Mouse (Mus musculus) C2C12 (cell line): ENCODE measurements at regions not wholly inside any gene's neighbourhood (a gene's known extent, or its start where the extent isn't known, plus 50 kb on each side); places are given as distances from the start of the nearest gene placed in this dataset.

ENCODE experiments used
- CEBPB ChIP-seq: IDR thresholded peaks from one replicate; pipeline ENCODE4 v1.6.1; 2011; ENCODE audit warnings: low read depth, mild to moderate bottlenecking, control low read depth, moderate library complexity
- CTCF ChIP-seq: IDR thresholded peaks from one replicate; pipeline ENCODE4 v1.5.1; 2011; ENCODE audit not compliant: control insufficient read depth, insufficient read depth, insufficient read length
- FOSL1 ChIP-seq: IDR thresholded peaks from one replicate; pipeline ENCODE4 v1.8.0; 2011; ENCODE audit warnings: mild to moderate bottlenecking, low read length; ENCODE audit not compliant: poor library complexity, insufficient read depth, severe bottlenecking
- MAX ChIP-seq: IDR thresholded peaks from one replicate; pipeline ENCODE4 v1.6.1; 2011; ENCODE audit warnings: mild to moderate bottlenecking, control low read depth
- MYOD1 ChIP-seq: IDR thresholded peaks from one replicate; pipeline ENCODE4 v1.6.1; 2011; ENCODE audit warnings: low read depth; ENCODE audit not compliant: control insufficient read depth, insufficient read length
- MYOG ChIP-seq: IDR thresholded peaks from one replicate; pipeline ENCODE4 v1.6.1; 2011; ENCODE audit not compliant: control insufficient read depth, insufficient read length; ENCODE audit errors: extremely low read depth
- USF1 ChIP-seq: IDR thresholded peaks from one replicate; pipeline ENCODE4 v1.6.1; 2011; ENCODE audit warnings: low read depth, mild to moderate bottlenecking, control low read depth, moderate library complexity

DNA sequence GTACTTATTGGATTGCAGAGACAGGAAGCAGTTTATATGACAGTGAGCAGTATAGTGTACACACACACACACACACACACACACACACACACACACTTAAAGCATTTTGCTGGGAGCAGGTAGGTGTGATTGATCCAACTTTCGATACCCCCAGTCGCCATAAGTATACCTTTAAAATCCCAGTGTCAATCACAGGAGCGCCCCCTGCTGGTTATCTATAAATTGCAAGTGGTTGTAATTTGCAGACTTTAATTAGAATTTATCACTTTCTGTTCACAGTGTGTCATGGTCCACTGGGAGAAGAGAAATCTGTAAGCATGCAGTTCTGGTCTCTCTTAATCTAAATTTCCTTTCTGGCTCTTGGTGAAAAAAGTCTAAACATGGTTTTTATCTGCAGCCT lies 89.4 kb downstream of the Smgc start:
- TF ChIP-seq CTCF: no peak
- no peak for TF ChIP-seq CEBPB
- TF ChIP-seq USF1: no peak
- no peak for TF ChIP-seq MYOG
- TF ChIP-seq MAX: no peak
- TF ChIP-seq MYOD1: no peak
- TF ChIP-seq FOSL1: no peak
